Mouse (Mus musculus) MEL (cell line): Measurements from ENCODE around the gene Cfp. TPM values are rescaled to one million over a fixed set of nuclear protein-coding genes. Genes with fewer than 3 reads are reported as not detected.

Experiments used
- DNase-seq: peaks from one replicate; pipeline ENCODE4 v3.0.0; 2011; ENCODE audit warnings: low read depth, low spot score
- H3K27ac ChIP-seq: 2 replicates; pipeline ENCODE4 v1.5.1; 2012; ENCODE audit warnings: low read depth, mild to moderate bottlenecking, control low read depth, low read length, moderate library complexity; ENCODE audit not compliant: control insufficient read depth
- H3K27me3 ChIP-seq, 2 experiments: fragments of 150-350 bp in 1 of 2; sonication (generic) in 1 of 2; 2 replicates each; pipeline ENCODE4 v1.6.1; 2012; ENCODE audit warnings: low read length in 2 of 2, mild to moderate bottlenecking in 2 of 2, improper control_type of control experiment in 1 of 2, moderate library complexity in 1 of 2; ENCODE audit not compliant: insufficient read depth in 2 of 2, control insufficient read depth in 1 of 2
- H3K36me3 ChIP-seq, 2 experiments: 2 replicates each; pipeline ENCODE4 v1.6.1; 2012 to 2014; ENCODE audit warnings: low read length in 2 of 2, improper control_type of control experiment in 1 of 2, inconsistent platforms in 1 of 2, mild to moderate bottlenecking in 1 of 2; ENCODE audit not compliant: insufficient read depth in 2 of 2, control insufficient read depth in 1 of 2
- H3K4me1 ChIP-seq, 2 experiments: fragments of 150-350 bp in 1 of 2; sonication (generic) in 1 of 2; 2 replicates each; pipeline ENCODE4 v1.6.1; 2012; ENCODE audit warnings: low read length in 2 of 2, improper control_type of control experiment in 1 of 2, mild to moderate bottlenecking in 1 of 2; ENCODE audit not compliant: insufficient read depth in 2 of 2, control insufficient read depth in 1 of 2
- H3K4me3 ChIP-seq, 2 experiments: fragments of 150-350 bp in 1 of 2; sonication (generic) in 1 of 2; 2 replicates each; pipeline ENCODE4 v1.5.1; 2012; ENCODE audit warnings: low read depth in 2 of 2, low read length in 2 of 2, mild to moderate bottlenecking in 2 of 2, moderate library complexity in 2 of 2, control low read depth in 1 of 2, improper control_type of control experiment in 1 of 2; ENCODE audit not compliant: control insufficient read depth in 1 of 2, insufficient read depth in 1 of 2
- H3K79me2 ChIP-seq: 2 replicates; pipeline ENCODE4 v1.6.1; 2012; ENCODE audit warnings: mild to moderate bottlenecking, low read length, moderate library complexity; ENCODE audit not compliant: control insufficient read depth, poor library complexity, insufficient read depth
- H3K9ac ChIP-seq: 2 replicates; pipeline ENCODE4 v1.6.1; 2012; ENCODE audit warnings: low read depth, mild to moderate bottlenecking, control low read depth, low read length, moderate library complexity; ENCODE audit not compliant: control insufficient read depth, poor library complexity, severe bottlenecking
- H3K9me3 ChIP-seq: fragments of 150-350 bp; sonication (generic); replicated peaks from 2 replicates; pipeline ENCODE4 v1.6.1; 2012; ENCODE audit warnings: mild to moderate bottlenecking, low read length, improper control_type of control experiment, moderate library complexity; ENCODE audit not compliant: insufficient read depth
- E2F4 ChIP-seq: IDR thresholded peaks from 2 replicates; pipeline ENCODE4 v1.6.1; 2011; ENCODE audit warnings: low read depth, low read length, improper control_type of control experiment, borderline replicate concordance
- EP300 ChIP-seq, 2 experiments: IDR thresholded peaks; 2 replicates each; pipeline ENCODE4 v1.6.1; 2011; ENCODE audit warnings: improper control_type of control experiment in 2 of 2, low read length in 2 of 2, low read depth in 1 of 2, mild to moderate bottlenecking in 1 of 2
- ETS1 ChIP-seq: IDR thresholded peaks from 2 replicates; pipeline ENCODE4 v1.6.1; 2012; ENCODE audit warnings: low read depth, mild to moderate bottlenecking, inconsistent platforms, low read length, improper control_type of control experiment, moderate library complexity
- GABPA ChIP-seq: IDR thresholded peaks from 2 replicates; pipeline ENCODE4 v1.6.1; 2012; ENCODE audit warnings: low read depth, mild to moderate bottlenecking, inconsistent platforms, low read length, improper control_type of control experiment, moderate library complexity
- GATA1 ChIP-seq: IDR thresholded peaks from 2 replicates; pipeline ENCODE4 v1.6.1; 2011; ENCODE audit warnings: low read depth, low read length, improper control_type of control experiment
- HCFC1 ChIP-seq: IDR thresholded peaks from 2 replicates; pipeline ENCODE4 v1.6.1; 2012; ENCODE audit warnings: low read depth, mild to moderate bottlenecking, inconsistent platforms, low read length, improper control_type of control experiment, moderate library complexity
- JUND ChIP-seq: IDR thresholded peaks from 2 replicates; pipeline ENCODE4 v1.6.1; 2011; ENCODE audit warnings: low read depth, mild to moderate bottlenecking, improper control_type of control experiment, low read length
- KAT2A ChIP-seq: conservative IDR thresholded peaks from 2 replicates; pipeline ENCODE4 v1.6.1; 2012; ENCODE audit warnings: low read depth, low read length, improper control_type of control experiment, inconsistent platforms
- MAX ChIP-seq: IDR thresholded peaks from 2 replicates; pipeline ENCODE4 v1.6.1; 2011; ENCODE audit warnings: low read length, improper control_type of control experiment
- NRF1 ChIP-seq: IDR thresholded peaks from 2 replicates; pipeline ENCODE4 v1.6.1; 2014; ENCODE audit warnings: low read depth, mild to moderate bottlenecking, inconsistent platforms, low read length, improper control_type of control experiment, moderate library complexity; ENCODE audit not compliant: poor library complexity, insufficient read depth, severe bottlenecking
- POLR2A ChIP-seq, 2 experiments: IDR thresholded peaks; 2 replicates each; pipeline ENCODE4 v1.6.1; 2011 to 2012; ENCODE audit warnings: low read length in 2 of 2, mild to moderate bottlenecking in 2 of 2, control low read depth in 1 of 2, improper control_type of control experiment in 1 of 2, low read depth in 1 of 2, moderate library complexity in 1 of 2; ENCODE audit not compliant: control insufficient read depth in 1 of 2, insufficient read depth in 1 of 2, poor library complexity in 1 of 2
- SIN3A ChIP-seq: IDR thresholded peaks from 2 replicates; pipeline ENCODE4 v1.6.1; 2012; ENCODE audit warnings: low read length, improper control_type of control experiment, inconsistent platforms
- SMC3 ChIP-seq: IDR thresholded peaks from 2 replicates; pipeline ENCODE4 v1.6.1; 2011; ENCODE audit warnings: low read depth, low read length, improper control_type of control experiment
- TAL1 ChIP-seq: IDR thresholded peaks from 2 replicates; pipeline ENCODE4 v1.6.1; 2012; ENCODE audit warnings: mild to moderate bottlenecking, inconsistent platforms, low read length, moderate library complexity, mixed read lengths
- USF1 ChIP-seq: IDR thresholded peaks from 2 replicates; pipeline ENCODE4 v1.6.1; 2014; ENCODE audit warnings: low read depth, mild to moderate bottlenecking, inconsistent platforms, low read length, improper control_type of control experiment, moderate library complexity
- ZC3H11A ChIP-seq: IDR thresholded peaks from 2 replicates; pipeline ENCODE4 v1.6.1; 2012; ENCODE audit warnings: low read depth, mild to moderate bottlenecking, inconsistent platforms, low read length, improper control_type of control experiment
- ZKSCAN1 ChIP-seq: IDR thresholded peaks from 2 replicates; pipeline ENCODE4 v1.6.1; 2012; ENCODE audit warnings: low read depth, mild to moderate bottlenecking, inconsistent platforms, low read length, improper control_type of control experiment, moderate library complexity
- ZNF384 ChIP-seq: IDR thresholded peaks from 2 replicates; pipeline ENCODE4 v1.6.1; 2012; ENCODE audit warnings: low read depth, mild to moderate bottlenecking, inconsistent platforms, low read length, improper control_type of control experiment
- polyA plus RNA-seq, 2 experiments: library from polyadenylated mRNA; stranded (reverse) in 1 of 2; unstranded in 1 of 2; fragments of >175 nt in 1 of 2; fragments of >200 nt in 1 of 2; gene quantifications; 2 replicates each; pipeline versions ENCODE4 v1.2.1 to v1.2.4; 2012; ENCODE audit warnings: low replicate concordance in 2 of 2, low read depth in 1 of 2; ENCODE audit not compliant: insufficient read length in 2 of 2, insufficient read depth in 1 of 2, missing spikeins in 1 of 2
- total RNA-seq: library from RNA; depleted of rRNA; stranded (reverse); fragments of 300-350 nt; gene quantifications from 2 replicates; pipeline ENCODE4 v1.2.3, GENCODE M21; 2012

The Cfp gene
- total and polyA plus RNA-seq, 3 experiments: 2.6 to 11.4 TPM; not detected in 1

- Histone ChIP-seq H3K36me3 (no peaks in the 10 kb centered on the region), H3K9me3 (no peaks in the 10 kb centered on the region), H3K4me3 (no peak overlapping the region), H3K79me2 (no peaks in the 10 kb centered on the region), H3K27ac (no peak overlapping the region), H3K27me3 (peaks cover 13 to 16% of the 10 kb centered on the region in 2 experiments), H3K4me1 (no peaks in the 10 kb centered on the region), H3K9ac (no peak overlapping the region)
- TF ChIP-seq GABPA: no peak
- no peak for TF ChIP-seq NRF1
- TF ChIP-seq KAT2A: no peak
- no peak for TF ChIP-seq EP300 (IDR thresholded peaks at IDR 0.05; ENCODE audit: low read depth in 1 of 2, low read length in 2 of 2)
- no peak for TF ChIP-seq ZKSCAN1
- no peak for TF ChIP-seq SIN3A
- no peak for TF ChIP-seq GATA1
- TF ChIP-seq MAX: no peak
- TF ChIP-seq POLR2A (IDR thresholded peaks at IDR 0.05; ENCODE audit: control insufficient read depth in 1 of 2, insufficient read depth in 1 of 2, low read depth in 1 of 2, low read length in 2 of 2, poor library complexity in 1 of 2): no peak
- TF ChIP-seq USF1: no peak
- DNase-seq: no peak
Measured at GRCm38 (mm10) chrX:20923506-20923905, 7.8 kb downstream of the Cfp start.

GRCm38 (mm10) chrX:20921366-20921765, 10.0 kb downstream of the Cfp start:
- Histone ChIP-seq H3K79me2 (no peaks in the 10 kb centered on the region), H3K27ac (no peak overlapping the region), H3K9me3 (no peaks in the 10 kb centered on the region), H3K27me3 (peaks cover 16 to 24% of the 10 kb centered on the region in 2 experiments), H3K9ac (no peak overlapping the region), H3K36me3 (no peaks in the 10 kb centered on the region), H3K4me3 (no peak overlapping the region), H3K4me1 (no peaks in the 10 kb centered on the region)
- DNase-seq: no peak
- TF ChIP-seq ZNF384: no peak
- no peak for TF ChIP-seq JUND
- TF ChIP-seq HCFC1: no peak
- no peak for TF ChIP-seq ETS1
- no peak for TF ChIP-seq EP300 (IDR thresholded peaks at IDR 0.05; ENCODE audit: low read depth in 1 of 2, low read length in 2 of 2)
- no peak for TF ChIP-seq E2F4
- TF ChIP-seq SMC3: no peak
- TF ChIP-seq TAL1: no peak
- no peak for TF ChIP-seq GABPA
- TF ChIP-seq ZC3H11A: no peak
- TF ChIP-seq, all 39 proteins: peak for 0
